Mouse (Mus musculus): ENCODE measurements around the gene Nufip2.
A peak's percentile ranks its signal among the peaks of the same experiment; 100 is the strongest.

The Nufip2 gene

DNA sequence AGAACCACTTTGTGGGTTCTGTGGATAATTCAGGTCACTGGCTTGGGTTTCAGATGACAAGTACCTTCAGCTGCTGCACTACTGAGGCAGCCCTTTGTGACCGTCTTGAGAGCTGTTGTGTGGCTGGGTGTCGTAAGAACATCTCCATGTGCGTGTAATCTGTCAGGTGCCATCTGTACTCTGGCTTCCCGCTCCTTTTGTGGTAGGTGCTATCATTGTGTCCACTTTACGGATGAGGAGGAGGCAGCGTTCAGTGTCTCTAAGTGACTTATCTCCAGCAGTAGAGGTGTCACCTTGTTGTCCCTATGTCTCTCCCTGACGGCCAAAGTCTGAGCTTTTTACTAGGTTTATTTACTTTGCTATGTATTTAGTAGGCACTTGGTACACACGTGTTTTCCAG is 84.4 kb downstream of the Nufip2 start:
- no peak for DNase-seq (ENCODE audit: low spot score in 2 of 2)

DNA sequence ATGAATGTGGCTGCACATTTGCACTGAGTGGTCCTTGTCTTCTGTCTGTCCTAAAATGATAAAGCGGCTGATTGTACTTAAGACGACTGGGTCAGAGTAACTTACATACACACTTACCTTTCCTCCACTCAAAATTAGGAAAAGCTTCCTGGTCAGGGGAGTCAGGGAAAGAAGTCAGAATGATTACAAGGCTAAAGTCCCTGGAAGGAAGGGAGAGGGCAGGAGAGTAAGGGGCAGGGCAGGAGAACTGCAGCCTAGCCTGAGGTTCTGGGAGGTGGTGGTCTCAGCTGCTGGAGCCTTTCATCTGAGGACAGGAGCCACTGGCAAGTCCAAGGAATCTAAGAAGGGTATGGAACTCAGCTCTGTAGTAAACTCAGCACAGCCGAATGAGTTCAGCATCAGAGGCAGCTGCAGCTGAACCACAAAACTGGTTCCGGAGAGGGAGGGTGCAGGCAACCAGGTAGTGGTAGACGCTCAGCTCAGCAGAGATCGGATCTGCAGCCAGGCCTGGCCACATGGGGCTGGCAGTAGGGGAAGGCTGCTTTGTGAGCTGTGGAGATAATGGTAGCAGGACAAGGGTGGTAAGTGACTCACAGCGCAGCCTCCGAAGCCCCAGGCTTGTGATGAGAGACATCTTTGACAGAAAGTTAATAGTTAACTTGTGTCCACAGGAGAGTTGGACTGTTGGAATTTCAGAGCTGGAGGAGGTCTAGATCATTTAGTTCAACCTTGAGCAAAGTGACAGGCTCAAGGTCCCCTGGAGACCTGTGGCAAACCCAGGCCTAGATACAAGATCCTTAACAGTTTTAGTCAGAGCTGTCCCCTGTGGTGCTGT is 86.1 kb downstream of the Nufip2 start:
- no peak for DNase-seq (ENCODE audit: low spot score in 2 of 2)

DNA sequence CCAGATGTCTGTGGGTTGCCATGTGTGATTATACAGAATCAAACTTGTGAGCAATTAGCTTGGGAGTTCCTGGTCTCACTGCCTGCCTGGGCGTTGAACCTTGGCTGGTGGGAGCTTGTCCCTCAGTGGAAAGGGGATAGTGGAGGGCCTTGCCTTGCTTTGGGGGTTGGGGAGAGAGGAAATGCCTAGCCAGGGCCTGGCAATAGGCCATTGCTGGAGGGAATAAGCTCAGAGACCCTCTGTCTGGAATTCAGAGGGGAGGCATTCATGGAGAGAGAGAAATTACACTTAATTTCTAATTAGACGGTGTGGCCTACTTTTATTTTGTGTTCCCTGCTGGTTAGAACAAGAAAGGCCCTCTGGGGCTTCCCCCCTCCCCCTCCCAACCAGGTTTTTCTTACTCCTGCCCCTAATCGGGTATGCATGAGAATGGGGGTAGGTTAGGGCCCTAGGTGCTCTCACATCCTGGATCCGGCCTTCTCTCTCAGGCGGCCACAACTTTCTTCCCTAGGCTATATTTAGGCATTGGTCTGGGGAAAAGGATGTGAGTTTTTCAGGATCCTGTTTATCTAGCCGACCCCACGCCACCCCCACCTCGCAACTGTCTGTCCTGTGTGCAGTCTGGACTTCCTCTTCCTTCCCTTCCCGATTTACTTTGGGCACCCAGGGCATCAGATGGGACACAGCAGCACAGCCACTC is 89.9 kb downstream of the Nufip2 start:
- DNase-seq (ENCODE audit: low spot score in 2 of 2) = no peak

DNA sequence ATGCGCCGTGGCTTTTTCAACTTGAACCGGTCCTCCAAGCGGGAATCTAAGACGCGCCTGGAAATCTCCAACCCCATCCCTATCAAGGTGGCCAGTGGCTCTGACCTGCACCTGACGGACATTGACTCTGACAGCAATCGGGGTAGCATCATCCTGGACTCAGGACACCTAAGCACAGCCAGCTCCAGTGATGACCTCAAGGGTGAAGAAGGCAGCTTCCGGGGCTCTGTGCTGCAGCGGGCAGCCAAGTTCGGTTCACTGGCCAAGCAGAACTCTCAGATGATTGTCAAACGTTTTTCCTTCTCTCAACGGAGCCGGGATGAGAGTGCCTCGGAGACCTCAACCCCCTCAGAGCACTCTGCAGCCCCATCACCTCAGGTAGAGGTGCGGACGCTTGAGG is 91.5 kb downstream of the Nufip2 start:
- DNase-seq (ENCODE audit: low spot score in 2 of 2) = no peak

DNA sequence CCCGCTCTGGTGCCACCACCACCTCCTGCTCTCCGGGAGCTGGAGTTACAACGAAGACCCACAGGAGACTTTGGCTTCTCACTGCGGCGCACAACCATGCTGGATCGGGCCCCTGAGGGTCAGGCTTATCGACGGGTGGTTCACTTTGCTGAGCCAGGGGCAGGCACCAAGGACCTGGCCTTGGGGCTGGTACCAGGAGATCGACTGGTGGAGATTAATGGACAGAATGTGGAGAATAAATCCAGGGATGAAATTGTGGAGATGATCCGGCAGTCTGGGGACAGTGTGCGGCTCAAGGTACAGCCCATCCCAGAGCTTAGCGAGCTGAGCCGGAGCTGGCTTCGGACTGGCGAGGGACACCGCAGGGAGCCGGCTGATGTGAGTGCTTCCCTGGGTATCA is 92.0 kb downstream of the Nufip2 start:
- no peak for DNase-seq (ENCODE audit: low spot score in 2 of 2)

DNA sequence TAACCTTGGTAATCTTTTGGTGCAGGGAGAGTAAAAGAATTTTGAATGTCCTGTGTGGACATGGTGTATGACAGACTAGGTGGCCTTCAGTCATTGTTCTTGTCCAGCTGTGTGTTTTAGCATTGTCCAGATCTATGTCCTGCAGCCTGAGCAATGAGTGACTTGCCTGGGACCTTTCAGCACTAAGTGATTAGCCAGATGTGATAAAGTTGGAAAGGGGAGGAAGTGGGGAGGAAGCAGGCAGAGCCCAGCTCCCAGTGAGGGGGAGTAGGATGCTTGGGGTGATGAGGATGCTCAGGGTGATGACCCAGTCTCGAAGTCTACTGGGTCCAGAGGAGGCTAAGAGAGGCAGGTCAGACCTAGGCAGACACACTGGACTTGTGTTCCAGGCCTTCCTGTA is 93.3 kb downstream of the Nufip2 start:
- DNase-seq (ENCODE audit: low spot score in 2 of 2) = no peak

DNA sequence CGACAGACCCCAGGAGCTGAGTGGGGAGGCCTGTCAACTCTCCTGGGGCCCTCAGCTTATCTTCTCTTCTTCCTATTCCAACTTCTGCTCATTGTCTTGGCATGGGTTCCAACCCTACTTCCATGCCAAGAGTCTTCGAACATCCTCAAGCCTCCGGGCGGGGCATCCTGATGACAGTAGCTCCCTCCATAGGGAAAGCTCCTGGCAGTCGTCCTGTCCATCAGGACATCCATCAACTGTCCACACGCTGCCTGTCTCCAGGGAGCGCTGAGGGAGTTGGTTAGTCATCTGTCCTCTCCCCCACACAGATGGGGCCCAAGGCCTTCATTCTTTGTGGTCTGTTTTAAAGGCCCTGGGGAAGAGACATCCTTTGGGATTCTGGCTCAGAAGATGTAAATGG is 95.1 kb downstream of the Nufip2 start:
- DNase-seq (ENCODE audit: low spot score in 2 of 2) = no peak

DNA sequence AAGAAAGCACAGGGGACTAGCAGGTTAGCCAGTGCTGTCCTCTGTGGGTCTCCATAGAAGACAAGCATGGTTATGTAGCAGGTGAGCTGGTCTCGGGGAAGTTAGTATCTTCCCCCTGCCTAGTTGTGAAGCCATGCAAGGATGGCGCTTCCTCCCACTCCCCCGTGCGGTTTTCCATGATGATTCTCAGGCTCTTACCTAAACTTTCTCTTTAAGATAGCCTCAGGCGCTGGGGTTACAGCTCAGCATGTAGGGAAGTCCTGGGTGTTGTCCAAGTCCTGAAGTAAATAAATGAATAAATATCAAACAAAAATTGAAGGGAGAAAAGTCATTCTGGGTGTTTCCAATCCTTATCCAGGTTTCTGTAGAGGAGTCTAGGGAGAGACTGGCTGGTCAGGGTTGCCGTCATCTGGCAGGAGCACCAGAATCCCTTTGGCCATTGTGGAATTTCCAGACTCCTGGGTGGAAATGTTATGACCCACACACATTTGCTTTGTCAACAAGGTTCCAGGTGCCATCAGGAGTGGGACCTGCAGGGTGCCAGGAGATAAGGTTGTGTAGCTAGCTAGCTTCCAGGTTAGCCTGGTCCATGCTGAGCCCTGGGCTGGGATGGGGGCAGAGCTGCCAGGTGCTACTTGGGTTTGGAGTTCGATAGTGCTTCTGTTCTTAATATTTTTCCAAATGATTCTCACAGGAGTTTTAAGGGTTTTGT is 96.3 kb downstream of the Nufip2 start:
- no peak for DNase-seq (ENCODE audit: low spot score in 2 of 2)

DNA sequence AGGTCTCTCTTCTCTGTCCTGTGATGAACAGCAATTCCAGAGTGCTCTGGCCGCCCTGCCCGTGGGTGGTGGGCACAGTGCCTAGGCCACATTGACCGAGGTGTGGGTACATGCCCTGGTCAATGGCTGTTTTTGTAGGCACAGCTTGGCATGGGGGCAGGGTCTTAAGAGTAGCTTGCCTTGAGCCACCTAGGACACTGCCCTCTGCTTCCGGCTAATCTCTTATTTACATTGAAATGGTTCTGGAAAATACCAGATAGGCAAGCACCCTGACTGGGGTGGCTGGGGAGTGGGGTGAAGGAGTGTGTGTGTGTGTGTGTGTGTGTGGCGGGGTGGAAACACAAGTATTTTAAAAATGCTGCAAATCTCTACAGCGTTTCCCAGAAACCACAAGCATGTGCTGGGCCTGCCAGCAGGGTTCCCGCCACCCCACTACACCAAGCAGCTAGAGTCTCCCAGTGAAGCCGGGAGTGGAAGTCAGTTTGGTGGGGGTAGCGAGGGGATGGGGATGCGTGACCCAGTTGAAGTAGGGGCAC is 97.3 kb downstream of the Nufip2 start:
- peak in 1 of 2 experiments; percentile 59 for DNase-seq (ENCODE audit: low spot score in 2 of 2)

DNA sequence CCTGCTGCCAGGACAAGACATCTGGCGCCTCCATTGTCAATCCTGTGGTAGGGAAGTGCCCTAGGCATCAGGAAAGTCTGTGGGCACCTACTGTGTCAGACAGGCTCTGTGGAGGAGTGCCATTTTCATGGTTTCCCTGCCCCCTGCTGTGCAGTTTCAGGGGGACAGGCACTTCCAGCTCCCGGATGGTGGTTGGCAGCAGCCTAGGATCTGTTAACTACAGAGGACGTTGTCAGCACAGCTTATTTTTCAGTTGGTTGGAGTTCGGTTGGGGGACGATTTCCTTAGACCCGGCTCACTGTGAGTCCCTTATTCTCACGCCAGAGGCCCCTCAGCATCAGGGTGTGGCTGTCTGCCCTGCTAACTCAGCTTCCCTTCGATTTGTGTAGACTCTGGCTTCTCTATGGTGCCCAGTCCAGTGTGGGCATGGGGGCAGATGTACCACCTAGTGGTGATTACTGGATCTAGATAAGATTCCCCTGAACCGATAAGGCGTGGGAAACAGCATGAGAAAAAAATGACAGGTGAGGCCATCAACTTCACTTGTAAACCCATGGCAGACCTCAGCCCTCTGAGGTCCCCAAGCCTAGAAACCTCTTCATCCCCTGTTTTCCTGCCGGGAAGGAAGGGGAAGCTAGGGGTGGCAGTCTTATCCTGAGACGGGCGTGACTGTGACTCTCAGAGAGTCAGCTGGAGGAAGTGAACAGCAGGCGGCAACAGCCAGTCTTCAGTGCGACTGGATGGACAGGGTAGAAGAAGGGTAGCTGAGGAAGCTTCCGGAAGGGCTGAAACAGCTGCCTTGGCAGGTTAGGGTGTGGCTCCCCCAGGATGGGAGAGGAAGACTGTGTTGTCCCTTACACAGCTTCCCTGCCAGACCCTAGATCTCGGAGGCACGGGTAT is 98.0 kb downstream of the Nufip2 start:
- no peak for DNase-seq (ENCODE audit: low spot score in 2 of 2)

DNA sequence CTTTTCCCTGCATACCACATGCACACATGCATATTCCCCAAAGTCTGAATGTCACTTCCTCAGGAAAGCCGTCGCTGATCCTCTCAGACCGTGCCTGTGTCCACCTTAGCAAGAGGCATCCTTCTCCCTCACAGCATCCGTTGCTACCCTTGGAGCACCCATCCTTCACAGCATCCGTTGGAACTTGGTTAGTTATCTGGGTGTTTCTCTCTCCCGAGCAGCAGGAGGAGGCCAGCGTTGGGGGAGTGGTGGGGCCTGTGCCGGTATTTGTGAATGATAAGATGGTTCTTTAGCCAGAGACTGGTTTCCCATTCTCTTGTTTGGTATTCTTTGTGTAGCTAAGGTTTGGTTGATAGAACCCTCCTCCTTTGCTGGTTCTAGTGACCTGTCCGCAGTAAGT is 98.9 kb downstream of the Nufip2 start:
- DNase-seq (ENCODE audit: low spot score in 2 of 2) = no peak

DNA sequence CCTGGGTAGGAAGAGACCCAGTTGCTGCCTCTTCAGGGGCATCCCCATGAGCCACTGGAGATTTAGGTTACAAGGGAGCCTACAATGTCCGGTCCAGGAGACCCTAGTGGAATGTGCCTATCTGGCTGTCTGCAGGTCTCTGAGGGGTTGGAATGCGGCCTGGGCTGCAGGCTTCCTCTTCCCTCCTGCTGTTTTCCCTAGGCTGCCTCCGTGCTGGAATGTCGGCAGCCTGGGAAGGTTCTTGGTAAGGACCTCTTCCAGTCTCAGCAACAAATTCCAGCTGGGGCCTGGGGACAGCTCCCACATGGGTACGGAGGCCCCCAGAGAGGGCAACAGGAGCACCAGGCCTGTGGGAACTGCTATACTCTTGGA is 99.4 kb downstream of the Nufip2 start:
- peak in 1 of 2 experiments; percentile 22 for DNase-seq (ENCODE audit: low spot score in 2 of 2)

DNA sequence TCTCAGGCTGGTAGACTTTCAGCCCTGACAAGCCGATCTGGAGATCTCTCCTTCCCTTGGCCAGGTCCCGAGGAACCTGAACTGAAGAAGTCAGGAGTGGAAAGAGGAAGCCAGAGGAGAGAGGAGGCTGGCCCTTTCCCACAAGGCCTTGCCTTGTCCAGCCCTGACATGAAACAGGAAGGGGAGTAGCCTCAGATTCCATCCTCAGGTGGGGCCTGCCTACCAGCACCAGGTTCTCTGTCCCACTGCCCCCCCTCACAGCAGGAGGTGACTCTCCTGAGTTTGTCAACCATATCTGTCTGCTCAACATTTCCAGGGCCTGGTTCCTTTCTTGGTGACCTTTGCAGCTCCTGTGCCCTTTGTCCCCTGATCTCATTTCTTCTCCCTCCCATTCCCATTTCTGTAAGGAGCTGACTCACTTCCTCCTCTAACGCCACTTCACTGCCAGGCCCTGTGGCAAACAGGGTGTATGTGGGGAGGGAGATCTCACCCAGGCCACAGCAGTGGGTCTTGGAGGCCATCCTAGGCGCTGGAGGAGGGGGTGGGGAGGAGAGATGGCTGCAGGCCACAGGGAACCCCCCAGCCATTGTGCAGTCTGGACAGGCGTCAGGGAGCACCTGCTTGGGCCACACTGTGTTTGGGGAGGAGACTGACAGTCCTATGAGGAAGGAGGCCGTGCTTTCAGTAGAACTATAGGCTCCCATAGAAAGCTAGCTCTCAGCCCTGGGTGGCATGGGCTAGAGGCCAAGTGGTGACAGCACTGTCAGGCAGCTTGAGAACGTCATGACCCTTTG is 100.0 kb downstream of the Nufip2 start:
- peak in 1 of 2 experiments; percentile 57 for DNase-seq (ENCODE audit: low spot score in 2 of 2)

DNA sequence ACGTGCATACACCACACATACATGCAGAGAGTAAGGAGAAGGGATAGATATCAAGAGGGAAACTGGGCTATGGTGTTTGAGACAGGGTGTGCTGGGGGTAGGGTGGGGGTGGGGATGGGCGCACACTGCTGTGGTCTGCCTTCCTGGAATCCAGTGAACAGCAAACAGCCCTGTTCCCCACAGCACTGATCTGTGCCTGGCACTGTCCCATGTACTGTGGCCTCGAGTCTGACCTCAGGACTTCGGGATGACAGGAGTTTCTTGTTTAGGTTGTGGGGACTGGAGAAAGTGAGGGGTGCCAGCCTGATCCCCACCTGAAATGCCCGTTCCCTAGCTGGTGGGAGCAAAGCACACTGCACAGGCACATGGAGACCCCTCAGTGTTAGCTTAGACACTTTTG is 101.8 kb downstream of the Nufip2 start, which contains the start of gene Gm10277:
Gene Gm10277, minus strand, starts transcription at position 41 of the 400 bp plus-strand sequence.
- peak in 1 of 2 experiments; percentile 18 for DNase-seq (ENCODE audit: low spot score in 2 of 2)

DNA sequence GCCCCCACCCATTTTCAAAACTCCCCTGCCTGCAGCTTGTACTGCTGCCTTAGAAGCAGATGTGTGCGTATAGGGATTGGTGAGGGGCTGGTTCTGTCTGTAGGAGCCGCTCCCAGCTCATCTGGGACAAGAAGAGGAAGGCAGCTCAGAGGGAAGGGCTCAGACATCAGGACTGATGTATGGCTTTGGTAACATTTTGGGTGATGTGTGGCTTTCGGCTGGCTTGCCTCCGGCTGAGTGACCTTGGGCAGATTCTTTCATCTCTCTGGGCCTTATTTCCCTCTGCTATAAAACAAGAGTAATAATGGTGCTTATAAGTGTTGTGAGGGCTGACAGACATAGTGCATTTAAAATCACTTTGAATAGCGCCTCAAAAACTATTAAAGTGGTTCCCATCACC is 103.6 kb downstream of the Nufip2 start:
- DNase-seq (ENCODE audit: low spot score in 2 of 2) = no peak

DNA sequence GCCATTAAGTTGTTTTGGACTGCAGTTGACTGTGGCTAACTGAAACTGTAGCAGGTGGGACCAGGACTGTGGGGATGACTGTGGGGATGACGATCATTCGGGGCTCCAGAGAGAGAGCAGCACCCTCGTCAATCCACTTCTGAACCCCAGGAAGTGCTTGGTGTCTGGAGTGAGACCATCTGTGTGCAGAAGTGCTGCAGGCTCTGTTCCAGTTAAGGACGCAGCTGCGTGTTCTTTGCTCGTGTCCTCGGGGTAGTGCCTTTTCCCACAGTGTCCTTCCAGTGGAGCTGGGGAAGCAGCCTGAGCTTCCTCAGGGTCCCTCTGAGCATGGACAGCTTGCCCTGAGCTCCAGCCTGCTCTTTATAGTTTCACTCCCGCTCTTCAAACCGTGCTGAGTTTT is 104.3 kb downstream of the Nufip2 start:
- peak; percentile 21 to 31 for DNase-seq (ENCODE audit: low spot score in 2 of 2)

DNA sequence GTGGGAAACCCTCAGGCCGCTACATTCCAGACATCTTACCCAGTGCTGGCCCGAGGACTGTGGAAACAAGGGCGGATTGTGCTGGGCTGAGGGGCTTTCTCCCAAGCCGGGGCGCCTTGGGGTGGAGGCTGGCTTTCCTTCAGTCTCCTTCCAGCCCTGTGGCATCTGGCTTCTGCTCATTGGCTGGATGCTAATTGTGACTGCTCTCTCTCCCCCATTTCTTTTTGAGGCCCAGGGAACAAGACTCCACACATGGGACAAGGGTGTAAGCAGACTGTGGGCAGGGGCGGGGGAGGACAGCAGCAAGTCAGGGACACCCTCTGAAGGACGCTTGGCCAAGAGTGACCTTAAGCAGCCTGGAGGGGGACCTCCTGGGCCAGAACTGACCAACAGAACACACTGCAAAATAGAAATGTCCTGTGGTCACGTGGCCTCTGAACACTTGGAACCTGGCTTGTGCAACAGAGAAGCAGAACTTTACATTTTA is 105.3 kb downstream of the Nufip2 start:
- DNase-seq (ENCODE audit: low spot score in 2 of 2) = peak; percentile 66 to 67

Measured in right cerebral cortex, postnatal 10 days (tissue).